Mouse (Mus musculus) brain, embryonic 14.5 days (tissue): ENCODE measurements around the gene Msln.

ENCODE experiments used
- CTCF ChIP-seq: fragments of 200-500 bp; IDR thresholded peaks from 2 replicates; pipeline ENCODE4 v1.5.1; 2012; ENCODE audit warnings: inconsistent platforms, mild to moderate bottlenecking, moderate library complexity, borderline replicate concordance; ENCODE audit not compliant: insufficient read depth, insufficient read length; ENCODE audit errors: extremely low read depth
- POLR2A ChIP-seq: fragments of 200-500 bp; IDR thresholded peaks from 2 replicates; pipeline ENCODE4 v1.6.1; 2012; ENCODE audit warnings: mild to moderate bottlenecking, inconsistent platforms, borderline replicate concordance; ENCODE audit not compliant: poor library complexity, insufficient read depth, insufficient read length, severe bottlenecking; ENCODE audit errors: extremely low read depth

DNA sequence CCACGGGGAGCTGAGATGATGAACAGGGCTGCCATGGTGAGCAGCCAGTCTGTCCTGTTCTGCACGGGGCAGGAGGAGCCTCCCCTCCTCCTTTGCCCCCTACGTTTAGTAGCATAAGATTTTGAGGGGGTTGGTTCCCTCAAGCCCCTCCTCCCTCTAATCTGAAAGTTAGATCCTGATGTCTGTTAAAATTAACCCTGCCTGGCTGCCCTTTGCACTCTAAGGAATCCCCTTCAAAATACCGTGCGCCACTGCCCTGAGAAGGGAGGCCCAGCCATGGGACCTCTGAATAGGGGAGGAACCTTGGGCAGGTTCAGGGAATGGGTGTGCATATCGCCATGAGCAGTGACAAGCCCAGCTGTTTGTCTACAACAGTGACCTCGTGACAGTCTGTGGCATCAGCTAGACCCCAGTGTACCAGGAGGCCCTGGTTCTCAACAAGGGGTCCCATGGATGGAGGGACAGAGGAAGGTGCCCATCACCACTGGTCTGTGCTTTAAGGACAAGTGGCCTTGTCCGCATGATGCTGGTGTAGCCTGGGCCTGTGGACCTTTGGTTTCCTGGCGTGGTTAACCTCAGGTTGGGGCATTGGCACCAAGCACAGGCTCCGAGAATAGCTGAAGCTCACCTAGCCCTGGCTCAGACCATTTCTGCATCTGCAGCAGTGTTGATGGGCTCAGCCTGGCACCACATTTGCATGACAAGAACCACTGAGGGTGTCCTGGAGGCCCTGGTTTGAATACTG is 21.3 kb upstream of the Msln start:
- no peak for TF ChIP-seq CTCF
- TF ChIP-seq POLR2A: no peak
